Mouse (Mus musculus) megakaryocyte, embryonic 14.5 days (primary cell): ENCODE data around the gene Tipin. TPM values are rescaled to one million over a fixed set of nuclear protein-coding genes. Genes with fewer than 3 reads are reported as not detected.
"Not testable (repeated sequence)": the region's sequence is repeated elsewhere in the genome, so short reads cannot be mapped to it uniquely, and the experiment has no call there.

Experiments
- H3K27me3 ChIP-seq: replicated peaks from 2 replicates; pipeline ENCODE3; 2012; ENCODE audit warnings: inconsistent platforms
- H3K36me3 ChIP-seq: replicated peaks from 2 replicates; pipeline ENCODE3; 2012; ENCODE audit warnings: low read length, inconsistent platforms, mixed read lengths
- H3K4me1 ChIP-seq: 2 replicates; pipeline ENCODE4 v1.6.1; 2012; ENCODE audit warnings: inconsistent platforms
- H3K4me3 ChIP-seq: replicated peaks from 2 replicates; pipeline ENCODE3; 2012; ENCODE audit warnings: moderate library complexity, mild to moderate bottlenecking, inconsistent platforms
- H3K9me3 ChIP-seq: 2 replicates; pipeline ENCODE4 v1.6.1; 2012; ENCODE audit warnings: inconsistent platforms
- FLI1 ChIP-seq: IDR thresholded peaks from 2 replicates; pipeline ENCODE4 v1.6.1; 2012; ENCODE audit warnings: low read length, inconsistent platforms, mixed read lengths
- GATA1 ChIP-seq: IDR thresholded peaks from 3 replicates; pipeline ENCODE4 v1.6.1; 2012; ENCODE audit warnings: mixed read lengths, low read length, inconsistent platforms, borderline replicate concordance
- polyA plus RNA-seq: library from polyadenylated mRNA; stranded (reverse); fragments of >175 nt; gene quantifications from 2 replicates; pipeline ENCODE4 v1.2.3, GENCODE M21; 2012; ENCODE audit warnings: low replicate concordance; ENCODE audit not compliant: insufficient read depth

Gene Tipin
- polyA plus RNA-seq, 1 experiment, result 4.3 TPM

DNA sequence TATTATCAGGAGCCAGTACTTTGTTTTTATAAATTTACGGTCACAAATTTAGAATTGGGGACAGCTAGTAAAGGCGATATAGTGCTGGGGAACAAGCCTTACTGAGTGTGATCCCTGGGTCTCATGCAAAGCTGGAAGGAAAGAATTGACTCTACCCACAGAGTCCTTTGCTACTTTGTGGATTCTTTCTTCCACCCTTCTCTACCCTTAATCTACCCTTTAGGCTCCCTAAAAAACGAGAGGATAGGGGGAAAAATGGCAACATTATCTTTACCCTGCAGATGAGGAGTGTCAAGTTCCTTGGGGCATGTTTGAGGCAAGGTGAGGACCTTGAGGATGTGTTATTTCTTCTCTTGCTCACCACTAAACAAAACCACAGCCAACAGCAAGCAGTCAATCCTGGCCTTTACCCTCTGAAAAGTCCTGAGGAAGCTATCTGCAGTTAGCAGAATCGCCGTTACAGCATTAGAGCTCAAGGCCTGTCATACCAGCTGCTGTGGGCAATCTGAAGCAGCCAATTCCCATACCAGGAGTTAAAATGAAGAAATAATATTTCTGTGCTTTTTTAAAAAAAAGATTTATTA is 1.1 kb downstream of the Tipin start:
- Histone ChIP-seq H3K4me1 (peaks cover 22% of the 10 kb centered on the region), H3K4me3 (peak overlapping the region; percentile 92), H3K9me3 (no peaks in the 10 kb centered on the region), H3K36me3 (peaks cover 13% of the 10 kb centered on the region), H3K27me3 (no peaks in the 10 kb centered on the region)
- TF ChIP-seq GATA1, result no peak
- TF ChIP-seq FLI1, result no peak

DNA sequence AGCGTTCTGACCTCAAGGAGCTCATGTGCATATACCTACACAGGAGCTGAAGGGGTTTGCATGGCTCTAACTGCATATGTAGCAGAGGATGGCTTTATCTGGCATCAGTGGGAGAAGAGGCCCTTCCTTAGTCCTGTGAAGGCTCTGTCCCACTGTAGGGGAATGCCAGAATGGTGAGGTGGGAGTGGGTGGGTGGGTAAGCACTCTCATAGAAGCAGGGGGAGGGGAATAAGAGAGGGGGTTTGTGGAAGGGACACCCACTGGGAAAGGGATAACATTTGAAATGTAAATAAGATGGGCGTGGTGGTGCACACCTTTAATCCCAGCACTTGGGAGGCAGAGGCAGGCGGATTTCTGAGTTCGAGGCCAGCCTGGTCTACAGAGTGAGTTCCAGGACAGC is 21.7 kb downstream of the Tipin start:
- not testable (repeated sequence) for H3K9me3 ChIP-seq, H3K4me1 ChIP-seq, H3K27me3 ChIP-seq, H3K4me3 ChIP-seq
- H3K36me3 ChIP-seq, result peaks cover 86% of the 10 kb centered on the region

DNA sequence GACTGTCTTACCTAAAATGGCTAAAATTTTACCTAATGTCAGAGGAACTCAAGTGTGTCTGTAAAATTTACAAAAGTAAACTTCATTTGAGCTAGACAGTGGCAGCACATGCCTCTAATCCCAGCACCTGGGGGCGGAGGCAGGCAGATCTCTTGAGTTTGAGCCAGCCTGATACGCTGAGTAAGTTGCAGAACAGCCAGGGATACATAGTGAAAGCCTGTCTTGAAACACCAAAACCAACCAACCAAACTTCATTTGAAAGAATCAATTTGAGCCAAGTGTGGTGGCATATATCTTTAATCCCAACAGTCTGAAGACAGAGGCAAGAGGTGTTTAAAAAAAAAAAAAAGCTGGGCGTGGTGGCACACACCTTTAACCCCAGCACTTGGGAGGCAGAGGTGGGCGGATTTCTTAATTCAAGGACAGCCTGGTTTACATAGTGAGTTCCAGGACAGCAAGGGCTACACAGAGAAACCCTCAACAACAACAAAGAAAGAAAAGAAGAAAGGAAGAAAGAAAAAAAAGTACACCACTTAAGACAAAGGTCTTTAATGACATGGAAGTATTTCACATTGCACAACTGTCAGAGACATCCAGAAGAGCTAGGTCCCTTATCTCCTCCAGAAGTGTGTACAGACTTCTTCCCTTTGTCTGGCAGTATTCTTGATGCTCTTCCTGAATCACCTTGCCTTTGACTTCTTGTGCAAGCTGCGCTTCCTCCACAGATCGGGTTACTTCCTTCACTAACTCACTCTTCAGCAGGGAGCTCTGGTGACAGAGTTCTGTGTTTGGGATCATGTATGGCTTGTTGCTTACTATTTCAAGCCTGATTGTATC is 25.3 kb downstream of the Tipin start:
- peaks cover 82% of the 10 kb centered on the region for H3K36me3 ChIP-seq
- no peaks in the 10 kb centered on the region for H3K9me3 ChIP-seq
- no peak for TF ChIP-seq FLI1
- TF ChIP-seq GATA1, result no peak
- peaks cover 5% of the 10 kb centered on the region for H3K4me1 ChIP-seq
- H3K27me3 ChIP-seq, result no peaks in the 10 kb centered on the region
- H3K4me3 ChIP-seq, result no peak overlapping the region

DNA sequence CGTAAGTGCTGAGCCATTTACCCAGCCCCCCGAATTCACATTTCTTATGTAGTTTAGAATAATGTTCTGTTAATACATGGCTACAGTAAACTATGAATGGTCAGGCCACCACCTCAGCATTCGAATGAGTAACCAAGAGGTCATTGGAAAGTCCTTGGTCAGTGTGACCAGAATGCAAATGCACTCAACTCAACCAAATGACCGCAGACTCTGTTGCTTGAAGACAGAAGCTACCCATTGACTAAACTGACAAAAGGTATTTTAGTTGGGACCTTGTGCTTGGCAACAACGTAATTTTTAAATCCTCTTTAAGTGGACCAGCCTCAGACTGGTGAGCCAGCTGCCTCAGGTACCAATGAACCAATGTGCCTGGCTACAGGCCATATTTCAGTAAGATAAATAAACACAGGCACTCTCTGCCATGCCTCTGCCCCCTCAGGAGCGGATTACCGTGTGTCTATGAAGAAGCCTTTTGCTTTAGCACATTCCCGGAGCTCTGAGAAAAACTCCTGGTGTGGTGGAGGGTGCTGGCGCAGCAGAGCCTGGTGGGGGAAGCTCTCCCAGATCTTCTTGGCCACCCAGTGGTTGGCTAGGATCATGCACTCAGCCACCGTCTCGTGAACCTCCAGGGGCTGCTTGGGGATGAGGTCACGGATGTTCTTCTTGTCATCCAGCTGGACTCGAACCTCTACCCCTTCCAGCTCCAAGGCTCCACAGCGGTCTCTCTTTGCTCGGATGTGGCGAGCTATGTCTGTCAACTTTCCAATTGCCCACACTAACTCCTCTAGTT is 29.8 kb downstream of the Tipin start:
- Histone ChIP-seq H3K4me3 (no peak overlapping the region), H3K9me3 (no peaks in the 10 kb centered on the region), H3K4me1 (peaks cover 5% of the 10 kb centered on the region), H3K36me3 (peaks cover 75% of the 10 kb centered on the region), H3K27me3 (no peaks in the 10 kb centered on the region)
- no peak for TF ChIP-seq GATA1
- no peak for TF ChIP-seq FLI1

DNA sequence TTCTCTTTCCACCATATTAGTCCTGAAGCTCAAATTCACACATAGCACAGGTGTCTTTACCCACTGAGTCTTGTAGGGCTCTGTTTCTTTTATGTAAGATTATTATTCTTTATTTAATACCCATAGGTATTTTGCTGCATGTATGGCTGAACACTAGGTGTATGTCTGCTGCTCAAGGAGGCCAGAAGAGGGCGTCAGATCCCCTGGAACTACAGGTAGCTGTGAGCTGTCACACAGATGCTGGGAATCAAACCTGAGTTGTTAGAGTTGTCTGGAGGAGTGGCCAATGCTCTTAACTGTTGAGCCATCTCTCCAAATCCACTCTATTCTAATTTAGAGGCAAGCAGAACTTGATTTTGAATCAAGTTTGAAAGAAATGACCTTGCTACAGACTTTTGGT is 30.7 kb downstream of the Tipin start:
- Histone ChIP-seq H3K4me1 (peaks cover 2% of the 10 kb centered on the region), H3K27me3 (no peaks in the 10 kb centered on the region), H3K9me3 (no peaks in the 10 kb centered on the region), H3K4me3 (no peak overlapping the region), H3K36me3 (peaks cover 74% of the 10 kb centered on the region)
- TF ChIP-seq FLI1, result no peak
- no peak for TF ChIP-seq GATA1

DNA sequence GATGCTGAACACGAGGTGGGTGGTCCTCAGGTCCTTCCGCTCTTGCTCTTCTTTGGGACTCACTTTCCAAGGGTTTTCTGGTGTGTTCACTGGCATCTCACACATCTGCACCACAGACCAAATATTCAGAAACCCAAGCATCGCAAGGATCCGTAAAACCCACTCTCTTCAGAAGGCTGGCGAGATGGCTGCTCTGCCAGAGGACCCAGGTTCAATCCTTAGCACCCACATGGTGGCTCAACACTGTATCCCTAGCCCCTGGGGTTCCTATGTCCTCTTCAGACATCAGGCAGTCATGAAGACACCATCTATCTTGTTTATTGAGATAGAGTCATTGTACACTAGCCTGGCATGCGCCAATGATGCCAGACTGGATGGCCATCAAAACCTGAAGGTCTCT is 33.3 kb downstream of the Tipin start:
- peaks cover 80% of the 10 kb centered on the region for H3K36me3 ChIP-seq
- TF ChIP-seq GATA1, result no peak
- no peak for TF ChIP-seq FLI1

GRCm38 (mm10) chr9:64316986-64317385 is 35.6 kb downstream of the Tipin start:
- H3K36me3 ChIP-seq, result peaks cover 84% of the 10 kb centered on the region
- H3K4me3 ChIP-seq, result no peak overlapping the region
- no peaks in the 10 kb centered on the region for H3K27me3 ChIP-seq
- H3K4me1 ChIP-seq, result peaks cover 5% of the 10 kb centered on the region
- TF ChIP-seq FLI1, result no peak
- TF ChIP-seq GATA1, result no peak
- no peaks in the 10 kb centered on the region for H3K9me3 ChIP-seq

More for the DNA sequence above, 33.3 kb downstream of the Tipin start:
- no peaks in the 10 kb centered on the region for H3K27me3 ChIP-seq
- H3K4me1 ChIP-seq, result no peaks in the 10 kb centered on the region
- no peaks in the 10 kb centered on the region for H3K9me3 ChIP-seq
- no peak overlapping the region for H3K4me3 ChIP-seq

DNA sequence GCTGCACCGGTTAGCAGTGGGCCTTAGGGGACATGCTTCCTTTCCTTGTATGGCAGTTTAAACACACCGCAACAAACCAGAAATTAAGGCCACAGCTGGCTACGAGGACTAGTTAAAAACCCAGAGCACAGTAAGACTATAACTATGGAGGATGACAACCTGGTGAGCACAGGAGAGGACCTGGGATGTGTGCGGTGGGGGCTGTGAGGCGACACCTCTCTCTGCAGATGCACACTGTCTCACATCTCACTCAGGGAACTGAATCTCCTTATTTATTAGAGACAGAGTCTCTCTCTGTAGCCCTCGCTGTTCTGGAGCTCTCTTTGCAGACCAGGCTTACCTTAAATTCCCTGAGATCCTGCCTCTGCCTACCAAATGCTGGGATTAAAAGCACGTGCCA is 42.6 kb downstream of the Tipin start:
- Histone ChIP-seq H3K9me3 (no peaks in the 10 kb centered on the region), H3K4me3 (no peak overlapping the region), H3K36me3 (peaks cover 88% of the 10 kb centered on the region), H3K4me1 (peaks cover 5% of the 10 kb centered on the region), H3K27me3 (no peaks in the 10 kb centered on the region)
- TF ChIP-seq GATA1, result no peak
- TF ChIP-seq FLI1, result no peak

GRCm38 (mm10) chr9:64335825-64336224 is 54.4 kb downstream of the Tipin start:
- Histone ChIP-seq H3K9me3 (no peaks in the 10 kb centered on the region), H3K27me3 (no peaks in the 10 kb centered on the region), H3K4me1 (peaks cover 14% of the 10 kb centered on the region), H3K4me3 (no peak overlapping the region), H3K36me3 (peaks cover 46% of the 10 kb centered on the region)
- TF ChIP-seq FLI1 (no peak), GATA1 (no peak)

- TF ChIP-seq GATA1 (no peak), FLI1 (no peak)
- Histone ChIP-seq H3K4me1 (peaks cover 15% of the 10 kb centered on the region), H3K9me3 (no peaks in the 10 kb centered on the region)
These were observed 58.0 kb downstream of the Tipin start for GRCm38 (mm10) chr9:64339361-64339760.

More at GRCm38 (mm10) chr9:64339361-64339760, 58.0 kb downstream of the Tipin start:
- Histone ChIP-seq H3K4me3 (no peak overlapping the region), H3K27me3 (no peaks in the 10 kb centered on the region), H3K36me3 (peaks cover 30% of the 10 kb centered on the region)
